Mouse (Mus musculus): ENCODE results near the gene Pogk. TPM values are rescaled to one million over a fixed set of nuclear protein-coding genes. Genes with fewer than 3 reads are reported as not detected.

Pogk gene
- 41.1 and 45.5 TPM in 2 replicates for polyA plus RNA-seq (2015; fragmentation: Nextera tagmentation; extraction: Ambion mirVana)

DNA sequence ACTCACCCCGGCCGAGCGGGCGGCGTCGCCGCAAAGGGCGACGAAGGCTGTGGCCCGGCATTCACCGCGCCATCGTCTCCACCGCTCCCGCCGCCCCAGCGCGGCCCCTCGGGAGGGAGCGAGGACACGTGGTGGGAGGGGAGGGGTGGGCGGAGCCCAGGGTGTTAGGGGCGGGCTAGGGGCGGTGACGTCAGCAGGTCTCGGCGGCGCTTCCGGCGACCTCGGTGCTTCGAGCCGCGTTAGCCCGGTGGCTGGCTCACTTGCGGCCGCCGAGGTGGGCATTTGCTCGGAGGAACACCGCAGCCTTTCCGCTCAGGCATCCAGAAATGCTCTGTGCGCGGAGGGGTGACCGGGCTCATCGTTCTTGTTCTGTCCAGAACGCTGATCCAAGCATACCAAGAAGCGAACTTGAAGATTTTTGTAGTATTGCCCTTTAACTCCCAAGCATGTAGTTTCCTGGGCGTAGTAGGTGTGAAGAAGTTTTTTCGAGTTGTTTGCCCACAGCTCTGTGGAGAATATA is at the start of gene Pogk:
Gene Pogk, minus strand, starts transcription at position 163 of the 520 bp plus-strand sequence.
- Histone ChIP-seq H3K36me3 (peaks cover 31% of the 10 kb centered on the region), H3K4me2 (replicated peaks) (peak within 1 kb of the TSS; percentile 92), H3K4me3 (replicated peaks) (peak within 1 kb of the TSS; percentile 75), H3K9me3 (peaks cover 10% of the 10 kb centered on the region), H3K27me3 (no peaks in the 10 kb centered on the region), H3K4me1 (replicated peaks) (peaks cover 24% of the 10 kb centered on the region), H3K9ac (replicated peaks) (peak within 1 kb of the TSS; percentile 91), H3K27ac (peak within 1 kb of the TSS; percentile 83)
- 9% methylated on average over 34 of the region's 49 CpGs for WGBS
- peak; percentile 93 for ATAC-seq

DNA sequence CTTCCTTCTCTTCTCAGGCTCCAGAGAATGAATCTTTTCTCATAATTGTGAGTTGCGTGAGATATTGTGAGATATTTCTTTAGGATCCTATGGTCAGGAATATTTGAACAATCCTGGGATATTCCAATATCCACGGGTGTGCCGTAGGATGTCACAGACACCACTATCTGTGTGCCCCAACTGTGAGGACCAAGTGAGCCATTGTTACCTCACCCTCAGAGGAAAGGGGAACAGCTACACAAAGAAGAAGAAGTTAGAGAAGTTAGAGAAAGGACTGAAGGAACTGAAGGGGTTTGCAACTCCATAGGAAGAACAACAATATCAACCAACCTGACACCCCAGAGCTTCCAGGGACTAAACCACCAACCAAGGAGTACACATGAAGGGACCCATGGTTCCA is 32.3 kb upstream of the Pogk start:
- H3K4me1 ChIP-seq (replicated peaks), result no peaks in the 10 kb centered on the region

DNA sequence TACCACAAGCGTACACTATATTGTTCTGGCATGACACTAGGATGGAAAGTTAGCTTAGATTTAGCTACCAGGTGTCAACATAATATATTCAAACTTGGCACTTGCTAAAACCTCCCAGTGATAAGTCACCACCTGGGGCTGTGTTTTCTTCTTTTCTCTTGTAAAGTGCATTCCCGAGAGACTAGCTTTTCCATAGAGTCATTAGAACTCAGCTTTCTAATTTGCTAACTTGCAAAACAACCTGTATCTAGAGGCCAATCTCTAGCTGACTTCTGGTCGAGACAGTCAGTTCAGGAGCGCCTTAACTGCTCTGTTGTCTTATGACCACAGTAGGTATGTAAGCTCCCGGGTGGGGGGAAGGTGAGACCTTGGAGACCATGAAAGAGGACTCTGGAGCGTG is 29.8 kb upstream of the Pogk start:
- Histone ChIP-seq H3K4me3 (replicated peaks) (no peak overlapping the region), H3K27ac (no peak overlapping the region), H3K4me1 (replicated peaks) (no peaks in the 10 kb centered on the region), H3K4me2 (replicated peaks) (no peak overlapping the region), H3K9ac (replicated peaks) (no peak overlapping the region), H3K36me3 (no peaks in the 10 kb centered on the region), H3K9me3 (no peaks in the 10 kb centered on the region), H3K27me3 (no peaks in the 10 kb centered on the region)
- WGBS, result 74% methylated on average over 6 of the region's 6 CpGs
- ATAC-seq, result no peak

More for the DNA sequence above, 32.3 kb upstream of the Pogk start:
- ATAC-seq, result no peak
- no peak overlapping the region for H3K4me3 ChIP-seq (replicated peaks)
- H3K36me3 ChIP-seq, result no peaks in the 10 kb centered on the region
- no peak overlapping the region for H3K27ac ChIP-seq
- H3K9me3 ChIP-seq, result no peaks in the 10 kb centered on the region
- WGBS, result 90% methylated on average over 3 of the region's 3 CpGs
- no peak overlapping the region for H3K4me2 ChIP-seq (replicated peaks)
- H3K27me3 ChIP-seq, result no peaks in the 10 kb centered on the region
- no peak overlapping the region for H3K9ac ChIP-seq (replicated peaks)

DNA sequence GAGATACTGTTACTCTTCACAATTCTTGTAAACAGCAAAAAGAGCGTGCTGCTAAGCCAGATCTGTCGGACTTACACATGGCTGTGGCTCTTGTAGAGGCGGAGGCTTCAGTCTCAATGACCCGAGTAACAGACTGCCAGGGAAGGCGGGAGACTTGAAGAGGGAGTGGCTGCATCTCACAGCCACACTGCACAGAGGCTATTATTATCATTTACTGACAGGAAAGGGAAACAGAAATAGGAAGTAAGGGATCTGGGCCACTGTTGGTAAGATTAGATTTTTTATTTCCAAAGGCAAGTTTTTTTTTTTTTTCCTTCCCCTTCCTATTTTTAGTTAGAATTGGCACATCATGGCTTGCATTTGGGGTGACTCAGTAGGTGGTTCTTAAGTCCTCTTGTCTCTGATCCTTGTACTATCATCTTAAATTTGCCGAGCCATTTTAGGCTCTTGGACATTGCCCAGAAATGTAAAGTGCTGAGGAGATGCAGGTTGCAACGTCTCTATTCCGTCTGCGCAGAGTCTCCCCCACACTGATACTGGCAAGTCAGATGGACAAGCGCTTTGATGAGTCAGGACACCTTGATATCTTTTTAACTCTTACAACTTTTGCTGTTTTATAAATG is 20.3 kb upstream of the Pogk start:
- ATAC-seq, result no peak
- no peak overlapping the region for H3K9ac ChIP-seq (replicated peaks)
- 66% methylated on average over 10 of the region's 10 CpGs for WGBS

DNA sequence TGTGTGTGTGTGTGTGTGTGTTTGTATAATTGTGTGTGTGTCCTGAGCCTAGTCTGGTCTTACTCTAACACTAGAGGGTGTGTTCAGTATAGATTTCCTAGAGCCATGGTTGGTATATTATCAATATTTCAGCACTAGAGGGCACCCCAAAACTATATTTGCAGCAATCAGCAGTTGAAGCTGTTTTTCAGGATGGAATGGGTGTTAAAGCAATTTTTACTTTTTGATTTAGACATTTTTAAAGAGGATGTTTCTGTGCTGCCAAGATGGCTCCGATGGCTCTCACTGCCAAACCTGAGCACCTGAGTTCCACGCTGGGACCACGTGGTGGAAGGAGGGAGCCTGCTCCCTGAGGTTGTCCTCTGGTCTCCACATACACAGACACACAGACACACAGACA is 19.4 kb upstream of the Pogk start:
- ATAC-seq, result peak; percentile 48; the same call in 1 of the 2 replicates
- Histone ChIP-seq H3K4me3 (replicated peaks) (no peak overlapping the region), H3K9me3 (no peaks in the 10 kb centered on the region), H3K27ac (no peak overlapping the region), H3K4me2 (replicated peaks) (no peak overlapping the region), H3K27me3 (no peaks in the 10 kb centered on the region), H3K9ac (replicated peaks) (no peak overlapping the region), H3K36me3 (no peaks in the 10 kb centered on the region), H3K4me1 (replicated peaks) (no peaks in the 10 kb centered on the region)
- WGBS, result 67% methylated on average over 3 of the region's 3 CpGs

More for the DNA sequence above, 20.3 kb upstream of the Pogk start:
- H3K27ac ChIP-seq, result no peak overlapping the region
- no peaks in the 10 kb centered on the region for H3K36me3 ChIP-seq
- no peaks in the 10 kb centered on the region for H3K27me3 ChIP-seq
- H3K4me2 ChIP-seq (replicated peaks), result no peak overlapping the region
- H3K4me3 ChIP-seq (replicated peaks), result no peak overlapping the region
- no peaks in the 10 kb centered on the region for H3K9me3 ChIP-seq
- H3K4me1 ChIP-seq (replicated peaks), result no peaks in the 10 kb centered on the region

DNA sequence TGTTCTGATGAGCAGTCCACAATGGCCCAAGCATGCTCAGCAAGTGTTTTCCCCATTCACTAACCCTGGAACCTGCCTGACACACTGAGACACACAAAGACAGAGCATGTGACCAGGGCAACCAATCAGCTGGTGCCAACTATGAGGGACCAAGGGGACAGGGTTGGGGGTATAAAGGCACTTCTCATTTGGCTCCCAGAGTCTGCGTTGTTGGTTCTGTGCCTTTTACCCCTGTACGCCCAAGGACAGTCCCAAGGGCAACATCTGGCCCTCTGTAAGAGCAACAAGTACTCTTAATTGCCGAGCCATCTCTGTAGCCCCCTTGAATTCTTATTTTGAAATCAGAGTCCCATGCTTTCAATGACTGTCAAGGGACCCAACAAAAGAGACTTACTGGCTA is 2.6 kb upstream of the Pogk start:
- 88% methylated on average over 3 of the region's 3 CpGs for WGBS

DNA sequence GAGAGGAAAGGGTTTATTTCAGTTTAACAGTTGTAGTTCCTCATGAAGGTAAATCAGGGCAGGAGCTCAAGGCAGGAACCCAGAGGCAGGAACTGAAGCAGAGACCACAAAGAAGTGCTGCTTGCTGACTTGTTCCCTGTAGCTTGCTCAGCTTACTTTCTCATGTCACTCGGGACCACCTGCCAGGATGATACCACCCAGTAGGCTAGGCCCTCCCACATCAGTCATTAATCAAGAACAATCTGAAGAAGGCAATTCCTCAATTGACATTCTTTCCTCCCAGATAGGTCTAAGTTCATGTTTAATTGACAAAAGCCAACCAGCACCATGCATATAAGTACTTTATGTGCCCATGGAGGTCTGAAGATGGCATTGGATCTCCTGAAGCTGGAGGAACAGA is 1.9 kb upstream of the Pogk start:
- Histone ChIP-seq H3K4me3 (replicated peaks) (no peak overlapping the region), H3K27ac (no peak overlapping the region), H3K36me3 (peaks cover 15% of the 10 kb centered on the region), H3K4me1 (replicated peaks) (peaks cover 21% of the 10 kb centered on the region), H3K27me3 (no peaks in the 10 kb centered on the region), H3K4me2 (replicated peaks) (no peak overlapping the region), H3K9ac (replicated peaks) (no peak overlapping the region), H3K9me3 (peaks cover 10% of the 10 kb centered on the region)
- ATAC-seq, result no peak
- WGBS, result 94% methylated on average over 1 of the region's 1 CpGs

More for the DNA sequence above, 2.6 kb upstream of the Pogk start:
- Histone ChIP-seq H3K36me3 (peaks cover 8% of the 10 kb centered on the region), H3K27me3 (no peaks in the 10 kb centered on the region), H3K4me3 (replicated peaks) (no peak overlapping the region), H3K9me3 (peaks cover 10% of the 10 kb centered on the region), H3K27ac (no peak overlapping the region), H3K9ac (replicated peaks) (no peak overlapping the region), H3K4me1 (replicated peaks) (peaks cover 16% of the 10 kb centered on the region), H3K4me2 (replicated peaks) (no peak overlapping the region)
- ATAC-seq, result no peak

DNA sequence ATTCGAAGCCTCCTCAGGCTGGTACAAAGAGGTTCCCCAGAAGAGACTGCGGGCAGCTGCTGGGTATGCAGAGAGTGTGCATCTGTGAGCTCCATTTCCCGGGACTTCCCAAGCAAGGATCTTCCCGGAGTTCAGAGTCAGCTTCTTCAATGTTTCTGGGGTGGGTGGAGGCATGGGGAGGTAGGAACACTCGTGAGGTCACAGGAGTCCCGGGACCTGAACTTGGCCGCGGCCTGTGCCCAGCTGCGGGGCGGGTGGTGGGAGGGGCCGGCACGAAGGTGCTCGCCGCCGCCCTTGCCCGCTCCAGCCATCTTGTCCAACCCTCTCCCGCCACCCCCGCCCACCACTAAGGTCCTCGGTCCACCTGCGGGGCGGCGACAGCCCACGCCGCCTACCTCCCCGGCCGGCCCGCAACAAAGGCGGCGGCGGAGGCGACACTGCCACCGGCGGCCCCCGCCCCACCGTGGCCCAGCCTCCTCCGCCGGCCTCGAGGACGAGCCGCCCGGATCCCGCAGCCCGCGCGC is 424 bp downstream of the Pogk start:
- Histone ChIP-seq H3K9me3 (peaks cover 10% of the 10 kb centered on the region), H3K9ac (replicated peaks) (peak overlapping the region; percentile 91), H3K4me3 (replicated peaks) (peak overlapping the region; percentile 75), H3K4me2 (replicated peaks) (peak overlapping the region; percentile 92), H3K4me1 (replicated peaks) (peaks cover 24% of the 10 kb centered on the region), H3K36me3 (peaks cover 36% of the 10 kb centered on the region), H3K27me3 (no peaks in the 10 kb centered on the region), H3K27ac (peak overlapping the region; percentile 83)
- ATAC-seq, result peak; percentile 86
- WGBS, result 3% methylated on average over 21 of the region's 45 CpGs

DNA sequence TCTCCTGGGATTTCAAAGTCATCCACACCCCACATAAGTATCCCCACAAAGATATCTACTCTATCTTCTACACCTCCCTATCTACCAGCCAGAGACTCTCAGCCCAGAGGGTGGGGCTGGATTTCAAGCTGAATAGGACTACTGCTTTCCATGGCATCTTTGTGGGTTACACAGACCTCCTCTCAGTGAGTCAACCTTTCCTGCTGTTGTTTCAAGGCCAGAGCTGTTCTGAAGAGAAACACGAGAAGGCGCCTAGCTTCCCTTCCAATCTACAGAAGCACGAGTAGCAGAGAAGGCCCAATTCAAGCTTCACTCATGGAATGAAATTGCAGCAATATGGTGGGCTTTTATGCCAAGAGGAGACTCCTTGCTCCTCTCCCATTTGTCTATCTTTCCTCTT is 5.8 kb downstream of the Pogk start:
- 100% methylated on average over 3 of the region's 3 CpGs for WGBS
- H3K9ac ChIP-seq (replicated peaks), result no peak overlapping the region
- peaks cover 87% of the 10 kb centered on the region for H3K36me3 ChIP-seq
- no peak overlapping the region for H3K4me3 ChIP-seq (replicated peaks)
- H3K4me2 ChIP-seq (replicated peaks), result no peak overlapping the region
- H3K9me3 ChIP-seq, result no peaks in the 10 kb centered on the region
- no peak for ATAC-seq
- H3K27me3 ChIP-seq, result no peaks in the 10 kb centered on the region
- H3K4me1 ChIP-seq (replicated peaks), result peaks cover 25% of the 10 kb centered on the region
- H3K27ac ChIP-seq, result no peak overlapping the region

DNA sequence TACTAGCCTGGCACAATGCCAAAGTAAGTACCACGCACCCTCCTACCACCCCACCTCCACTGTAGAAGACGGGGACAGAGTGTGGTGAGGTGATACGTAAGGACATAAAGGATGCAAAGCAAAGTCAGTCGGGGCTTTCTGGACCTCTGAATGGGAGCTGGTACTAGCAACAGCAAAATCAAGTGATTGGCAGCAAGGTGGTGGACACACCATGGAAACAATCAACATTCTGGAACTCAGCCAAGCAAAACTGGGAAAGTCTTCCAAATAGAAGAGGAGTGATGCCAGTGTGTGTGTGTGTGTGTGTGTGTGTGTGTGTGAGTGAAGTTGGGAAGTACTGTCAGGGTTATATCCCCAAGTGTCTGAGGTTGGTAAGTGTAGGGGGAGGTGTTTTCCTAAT is 7.7 kb downstream of the Pogk start:
- Histone ChIP-seq H3K4me1 (replicated peaks) (peaks cover 8% of the 10 kb centered on the region), H3K4me3 (replicated peaks) (no peak overlapping the region), H3K27me3 (no peaks in the 10 kb centered on the region), H3K27ac (no peak overlapping the region), H3K4me2 (replicated peaks) (no peak overlapping the region), H3K9me3 (no peaks in the 10 kb centered on the region), H3K36me3 (peaks cover 95% of the 10 kb centered on the region), H3K9ac (replicated peaks) (no peak overlapping the region)
- 79% methylated on average over 4 of the region's 4 CpGs for WGBS
- ATAC-seq, result peak; percentile 25

DNA sequence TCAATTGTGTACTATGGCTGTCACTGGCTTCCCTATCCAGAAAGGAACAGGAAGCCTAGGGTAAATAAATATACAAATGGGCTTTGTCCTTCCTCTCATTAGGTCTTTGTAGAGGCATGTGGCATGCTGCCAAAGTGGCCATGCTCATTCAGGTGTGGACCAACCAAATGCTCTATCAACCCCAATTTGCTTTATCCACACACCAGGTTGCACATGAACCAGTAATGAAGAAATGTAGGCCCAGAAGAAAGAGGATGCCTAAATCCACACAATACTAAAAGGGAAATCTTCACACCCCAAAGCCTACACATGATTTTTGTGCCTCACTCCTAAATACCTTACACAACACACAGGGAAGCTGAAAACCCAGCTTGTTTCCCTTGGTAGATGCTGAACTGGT is 8.2 kb downstream of the Pogk start:
- Histone ChIP-seq H3K9ac (replicated peaks) (no peak overlapping the region), H3K27me3 (no peaks in the 10 kb centered on the region), H3K4me1 (replicated peaks) (peaks cover 6% of the 10 kb centered on the region), H3K27ac (no peak overlapping the region), H3K4me2 (replicated peaks) (no peak overlapping the region), H3K4me3 (replicated peaks) (no peak overlapping the region), H3K9me3 (no peaks in the 10 kb centered on the region), H3K36me3 (peaks cover 95% of the 10 kb centered on the region)
- no peak for ATAC-seq

DNA sequence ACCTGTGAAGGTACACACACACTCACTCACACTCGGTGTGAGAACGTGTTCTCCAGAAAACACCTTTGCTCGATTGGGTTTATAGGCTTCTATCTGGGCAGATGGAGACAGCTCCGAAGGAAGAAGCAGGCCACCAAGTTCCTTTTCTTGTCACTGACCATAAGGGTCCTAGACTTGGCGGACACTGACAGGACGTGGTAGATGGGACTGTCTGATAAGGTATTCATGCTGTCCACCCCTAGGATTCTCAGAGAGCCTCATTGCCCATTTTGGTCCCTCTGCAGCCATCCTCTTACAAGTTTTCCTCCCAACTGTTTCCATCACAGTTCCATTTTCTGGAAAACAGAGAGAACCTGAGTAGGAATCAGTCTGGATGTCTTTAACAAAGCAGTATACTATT is 13.3 kb downstream of the Pogk start:
- H3K27ac ChIP-seq, result no peak overlapping the region
- 92% methylated on average over 6 of the region's 6 CpGs for WGBS
- peaks cover under 1% of the 10 kb centered on the region; the same call in 1 of the 2 replicates for H3K4me1 ChIP-seq (replicated peaks)
- no peak for ATAC-seq
- peaks cover 98% of the 10 kb centered on the region for H3K36me3 ChIP-seq
- no peak overlapping the region for H3K4me2 ChIP-seq (replicated peaks)
- no peak overlapping the region for H3K9ac ChIP-seq (replicated peaks)
- H3K27me3 ChIP-seq, result no peaks in the 10 kb centered on the region
- no peak overlapping the region for H3K4me3 ChIP-seq (replicated peaks)
- H3K9me3 ChIP-seq, result no peaks in the 10 kb centered on the region

Measured in midbrain, embryonic 13.5 days (tissue).